Mouse (Mus musculus): Measurements from ENCODE around the gene Grb7. TPM values are rescaled to one million over a fixed set of nuclear protein-coding genes. Genes with fewer than 3 reads are reported as not detected.

Grb7 gene
- total and polyA plus RNA-seq, 3 experiments: 4.5 to 11.5 (median 8.0) TPM

- TF ChIP-seq RAD21 (IDR thresholded peaks at IDR 0.05; ENCODE audit: low read depth, low read length): peak; percentile 54
- TF ChIP-seq JUN (IDR thresholded peaks at IDR 0.05; ENCODE audit: insufficient read depth, low read depth, low read length): peak; percentile 29; the same call in 1 of the 2 replicates
- TF ChIP-seq RCOR1 (conservative IDR thresholded peaks at IDR 0.05; ENCODE audit: low read depth, low read length): 0 out of 2 replicates have a peak, but pooled peaks have one; percentile 62
- no peak for TF ChIP-seq CHD1 (IDR thresholded peaks at IDR 0.05; ENCODE audit: low read depth, low read length)
- peak; percentile 84; the same call in 1 of the 2 replicates for TF ChIP-seq POLR2AphosphoS2 (IDR thresholded peaks at IDR 0.05; ENCODE audit: low read depth, low read length)
- peak; percentile 78 for TF ChIP-seq POLR2A (IDR thresholded peaks at IDR 0.05; ENCODE audit: low read depth, low read length)
- TF ChIP-seq ELF1 (IDR thresholded peaks at IDR 0.05; ENCODE audit: low read depth, low read length): peak; percentile 100
- TF ChIP-seq ETS1 (conservative IDR thresholded peaks at IDR 0.05; ENCODE audit: low read depth, low read length): peak; percentile 46
- no peak for TF ChIP-seq UBTF (IDR thresholded peaks at IDR 0.05; ENCODE audit: low read depth, low read length)
- TF ChIP-seq MAFK (IDR thresholded peaks at IDR 0.05; ENCODE audit: insufficient replicate concordance, low read length): no peak
- peak; percentile 67 for TF ChIP-seq ZNF384 (IDR thresholded peaks at IDR 0.05; ENCODE audit: low read depth, low read length)
Observed at GRCm38 (mm10) chr11:98438331-98439158, 7.6 kb upstream of the Grb7 start, which contains the start of gene Mien1 (continued).

DNA sequence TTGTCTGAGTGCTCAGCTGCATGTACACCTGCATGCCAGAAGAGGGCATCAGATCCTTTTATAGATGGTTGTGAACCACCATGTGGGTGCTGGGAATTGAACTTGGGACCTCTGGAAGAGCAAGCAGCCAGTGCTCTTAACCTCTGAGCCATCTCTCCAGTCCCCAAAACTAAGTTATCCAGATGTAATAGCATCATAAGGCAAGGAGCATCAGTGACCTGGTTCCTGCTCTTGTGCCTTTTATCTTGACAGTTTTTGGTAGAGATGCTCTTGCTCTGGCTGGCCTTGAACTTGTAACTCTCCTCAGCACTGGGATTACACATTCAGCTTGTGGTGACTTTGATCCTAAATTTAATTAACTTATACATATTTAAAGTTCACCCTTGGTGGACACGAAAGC is 2.5 kb upstream of the Grb7 start:
- peaks cover 3 to 18% of the 10 kb centered on the region in 2 experiments for H3K4me1 ChIP-seq (ENCODE audit: control insufficient read depth in 1 of 2, insufficient read depth in 2 of 2)
- dilution Hi-C loops (cut with MboI; ENCODE audit: extremely low pct_ligation_motif_present, extremely low pct_unique_long_range_greater_than_20kb, low sequenced_read_pairs): no loop called here
- no peak for TF ChIP-seq USF2 (conservative IDR thresholded peaks at IDR 0.05; ENCODE audit: low read depth, low read length)
- no peak for DNase-seq (ENCODE audit: extremely low read depth)
- in situ Hi-C loops (cut with MboI; ENCODE audit: low pct_ligation_motif_present, low pct_unique_long_range_greater_than_20kb, low sequenced_read_pairs): no loop called here
- no peak overlapping the region for H3K27ac ChIP-seq (ENCODE audit: insufficient read depth, low read depth)
- H3K4me2 ChIP-seq (ENCODE audit: insufficient read depth, low read depth, poor library complexity, severe bottlenecking): no peak overlapping the region
- H3K9ac ChIP-seq (ENCODE audit: insufficient read depth, low read depth): no peak overlapping the region
- peaks cover 6% of the 10 kb centered on the region for H3K9me3 ChIP-seq (replicated peaks; ENCODE audit: low read length)
- H3K36me3 ChIP-seq (replicated peaks in 1 of 2; ENCODE audit: control insufficient read depth in 1 of 2, insufficient read depth in 1 of 2, low read length in 1 of 2): no peaks in the 10 kb centered on the region
- H3K27me3 ChIP-seq (replicated peaks): no peaks in the 10 kb centered on the region
- no peaks in the 10 kb centered on the region for H3K79me2 ChIP-seq (replicated peaks; ENCODE audit: control insufficient read depth, extremely low read depth, insufficient read depth, poor library complexity, severe bottlenecking)
- H3K4me3 ChIP-seq (replicated peaks in 1 of 3; ENCODE audit: low read depth in 2 of 3, low read length in 2 of 3, poor library complexity in 1 of 3): no peak overlapping the region

GRCm38 (mm10) chr11:98445238-98445637 is 956 bp upstream of the Grb7 start:
- H3K9ac ChIP-seq (ENCODE audit: insufficient read depth, low read depth): no peak overlapping the region
- H3K4me1 ChIP-seq (ENCODE audit: control insufficient read depth in 1 of 2, insufficient read depth in 2 of 2): peaks cover 18 to 33% of the 10 kb centered on the region in 2 experiments
- no peak overlapping the region for H3K4me3 ChIP-seq (replicated peaks in 1 of 3; ENCODE audit: low read depth in 2 of 3, low read length in 2 of 3, poor library complexity in 1 of 3)
- DNase-seq (ENCODE audit: extremely low read depth): no peak
- TF ChIP-seq ZNF384 (IDR thresholded peaks at IDR 0.05; ENCODE audit: low read depth, low read length) (no peak), MAFK (IDR thresholded peaks at IDR 0.05; ENCODE audit: insufficient replicate concordance, low read length) (no peak), POLR2AphosphoS2 (IDR thresholded peaks at IDR 0.05; ENCODE audit: low read depth, low read length) (no peak), IRF4 (IDR thresholded peaks at IDR 0.05; ENCODE audit: low read depth, low read length) (no peak)
- no peaks in the 10 kb centered on the region for H3K27me3 ChIP-seq (replicated peaks)
- in situ Hi-C loops (cut with MboI; ENCODE audit: low pct_ligation_motif_present, low pct_unique_long_range_greater_than_20kb, low sequenced_read_pairs): loop anchor here (5.0 kb wide), 1 partner anchor 88 kb away; the partner anchor contains the start of gene Stard3
- H3K36me3 ChIP-seq (replicated peaks in 1 of 2; ENCODE audit: control insufficient read depth in 1 of 2, insufficient read depth in 1 of 2, low read length in 1 of 2): no peaks in the 10 kb centered on the region
- H3K4me2 ChIP-seq (ENCODE audit: insufficient read depth, low read depth, poor library complexity, severe bottlenecking): no peak overlapping the region
- dilution Hi-C loops (cut with MboI; ENCODE audit: extremely low pct_ligation_motif_present, extremely low pct_unique_long_range_greater_than_20kb, low sequenced_read_pairs): no loop called here
- no peak overlapping the region for H3K27ac ChIP-seq (ENCODE audit: insufficient read depth, low read depth)
- H3K79me2 ChIP-seq (replicated peaks; ENCODE audit: control insufficient read depth, extremely low read depth, insufficient read depth, poor library complexity, severe bottlenecking): no peaks in the 10 kb centered on the region
- peaks cover 6% of the 10 kb centered on the region for H3K9me3 ChIP-seq (replicated peaks; ENCODE audit: low read length)
